Mouse (Mus musculus): ENCODE results near the gene Phc1.

The Phc1 gene

GRCm38 (mm10) chr6:122337546-122337945 is 2.8 kb downstream of the Phc1 start:
- DNase-seq = peak; percentile 19

- no peak for DNase-seq
Observed at GRCm38 (mm10) chr6:122334786-122335340, 5.5 kb downstream of the Phc1 start.

GRCm38 (mm10) chr6:122333081-122333612 is 7.2 kb downstream of the Phc1 start:
- DNase-seq = no peak

- DNase-seq = no peak
Observed at GRCm38 (mm10) chr6:122325361-122325975, 14.9 kb downstream of the Phc1 start.

GRCm38 (mm10) chr6:122318726-122319125 is 21.6 kb downstream of the Phc1 start:
- no peak for DNase-seq

- DNase-seq = no peak
Observed at GRCm38 (mm10) chr6:122310187-122310820, 30.1 kb downstream of the Phc1 start.

GRCm38 (mm10) chr6:122309446-122309960 is 30.9 kb downstream of the Phc1 start:
- DNase-seq = no peak

GRCm38 (mm10) chr6:122308505-122309393 is 31.6 kb downstream of the Phc1 start, which contains the start of gene M6pr:
M6pr (plus strand) TSS chr6:122308720.
- DNase-seq = peak; percentile 91

- DNase-seq = no peak
Observed at GRCm38 (mm10) chr6:122308136-122308504, 32.2 kb downstream of the Phc1 start.

- no peak for DNase-seq
Observed at GRCm38 (mm10) chr6:122306707-122307106, 33.7 kb downstream of the Phc1 start.

- no peak for DNase-seq
Observed at GRCm38 (mm10) chr6:122304790-122305555, 35.4 kb downstream of the Phc1 start.

- DNase-seq = peak; percentile 91
Observed at GRCm38 (mm10) chr6:122304355-122304754, 36.0 kb downstream of the Phc1 start.

- DNase-seq = no peak
Observed at GRCm38 (mm10) chr6:122303526-122303925, 36.8 kb downstream of the Phc1 start.

- no peak for DNase-seq
Observed at GRCm38 (mm10) chr6:122302661-122303060, 37.7 kb downstream of the Phc1 start.

- no peak for DNase-seq
Observed at GRCm38 (mm10) chr6:122302121-122302520, 38.2 kb downstream of the Phc1 start.

- DNase-seq = no peak
Observed at GRCm38 (mm10) chr6:122299621-122300133, 40.7 kb downstream of the Phc1 start.

GRCm38 (mm10) chr6:122298223-122298609 is 42.1 kb downstream of the Phc1 start:
- no peak for DNase-seq

- peak; percentile 20 for DNase-seq
Observed at GRCm38 (mm10) chr6:122297279-122298222, 42.8 kb downstream of the Phc1 start.

GRCm38 (mm10) chr6:122296918-122297278 is 43.5 kb downstream of the Phc1 start:
- no peak for DNase-seq

- DNase-seq = no peak
Observed at GRCm38 (mm10) chr6:122295242-122295641, 45.1 kb downstream of the Phc1 start.

GRCm38 (mm10) chr6:122294290-122294689 is 46.1 kb downstream of the Phc1 start:
- DNase-seq = no peak

Data from right cerebral cortex, postnatal 14 days (tissue).